Mouse (Mus musculus): ENCODE measurements around the gene R3hdm4. TPM values are rescaled to one million over a fixed set of nuclear protein-coding genes. Genes with fewer than 3 reads are reported as not detected.

The R3hdm4 gene
- polyA plus RNA-seq, 1 experiment: 380 TPM

GRCm38 (mm10) chr10:79877174-79877573, 43.8 kb downstream of the R3hdm4 start:
- no peak for DNase-seq (ENCODE audit: extremely low spot score in 1 of 2, low spot score in 1 of 2)

GRCm38 (mm10) chr10:79874290-79874862, 46.6 kb downstream of the R3hdm4 start, which contains the start of the genes Prtn3 and Plppr3:
Prtn3 (plus strand) TSS chr10:79874476.
Plppr3 (minus strand) TSS chr10:79874634.
- DNase-seq (ENCODE audit: extremely low spot score in 1 of 2, low spot score in 1 of 2): no peak

- DNase-seq (ENCODE audit: extremely low spot score in 1 of 2, low spot score in 1 of 2): no peak
These were observed 47.2 kb downstream of the R3hdm4 start for GRCm38 (mm10) chr10:79873715-79874289.

GRCm38 (mm10) chr10:79873313-79873712, 47.7 kb downstream of the R3hdm4 start:
- DNase-seq (ENCODE audit: extremely low spot score in 1 of 2, low spot score in 1 of 2): no peak

GRCm38 (mm10) chr10:79872862-79873261, 48.1 kb downstream of the R3hdm4 start:
- DNase-seq (ENCODE audit: extremely low spot score in 1 of 2, low spot score in 1 of 2): no peak

- no peak for DNase-seq (ENCODE audit: extremely low spot score in 1 of 2, low spot score in 1 of 2)
These were observed 49.2 kb downstream of the R3hdm4 start for GRCm38 (mm10) chr10:79871845-79872244.

GRCm38 (mm10) chr10:79866601-79867000, 54.4 kb downstream of the R3hdm4 start:
- no peak for DNase-seq (ENCODE audit: extremely low spot score in 1 of 2, low spot score in 1 of 2)

- DNase-seq (ENCODE audit: extremely low spot score in 1 of 2, low spot score in 1 of 2): no peak
These were observed 55.2 kb downstream of the R3hdm4 start for GRCm38 (mm10) chr10:79865801-79866295.

GRCm38 (mm10) chr10:79865189-79865601, 55.8 kb downstream of the R3hdm4 start:
- no peak for DNase-seq (ENCODE audit: extremely low spot score in 1 of 2, low spot score in 1 of 2)

- no peak for DNase-seq (ENCODE audit: extremely low spot score in 1 of 2, low spot score in 1 of 2)
These were observed 56.4 kb downstream of the R3hdm4 start for GRCm38 (mm10) chr10:79864351-79865188.

GRCm38 (mm10) chr10:79862925-79863324, 58.1 kb downstream of the R3hdm4 start:
- no peak for DNase-seq (ENCODE audit: extremely low spot score in 1 of 2, low spot score in 1 of 2)

- DNase-seq (ENCODE audit: extremely low spot score in 1 of 2, low spot score in 1 of 2): no peak
These were observed 58.8 kb downstream of the R3hdm4 start for GRCm38 (mm10) chr10:79862049-79862788.

- no peak for DNase-seq (ENCODE audit: extremely low spot score in 1 of 2, low spot score in 1 of 2)
These were observed 59.6 kb downstream of the R3hdm4 start for GRCm38 (mm10) chr10:79861230-79862048.

- DNase-seq (ENCODE audit: extremely low spot score in 1 of 2, low spot score in 1 of 2): no peak
These were observed 60.7 kb downstream of the R3hdm4 start for GRCm38 (mm10) chr10:79860079-79860911.

Other genes with a start within 250 kb of the R3hdm4 start
- gene Cdc34, start 239.0 kb downstream of the R3hdm4 start, polyA plus RNA-seq (2012; rRNA removed): 96.3 and 111 TPM in 2 replicates
- 1.8 and 2.1 TPM in 2 replicates for gene Gzmm, start 232.2 kb downstream of the R3hdm4 start, polyA plus RNA-seq (2012; rRNA removed)
- 1,126 and 1,227 TPM in 2 replicates for gene Bsg, start 216.7 kb downstream of the R3hdm4 start, polyA plus RNA-seq (2012; rRNA removed)
- 119 and 124 TPM in 2 replicates for gene Hcn2, start 204.6 kb downstream of the R3hdm4 start, polyA plus RNA-seq (2012; rRNA removed)
- 60.7 and 62.2 TPM in 2 replicates for gene Polrmt, start 174.6 kb downstream of the R3hdm4 start, polyA plus RNA-seq (2012; rRNA removed)
- 6.2 and 6.9 TPM in 2 replicates for gene Fgf22, start 166.1 kb downstream of the R3hdm4 start, polyA plus RNA-seq (2012; rRNA removed)
- gene Rnf126, start 154.3 kb downstream of the R3hdm4 start, polyA plus RNA-seq (2012; rRNA removed): 140 and 166 TPM in 2 replicates
- 5.6 and 7.0 TPM in 2 replicates for gene Fstl3, start 143.9 kb downstream of the R3hdm4 start, polyA plus RNA-seq (2012; rRNA removed)
- 1.00 and 1.1 TPM in 2 replicates for gene Prss57, start 130.2 kb downstream of the R3hdm4 start, polyA plus RNA-seq (2012; rRNA removed)
- gene Palm, start 127.6 kb downstream of the R3hdm4 start, polyA plus RNA-seq (2012; rRNA removed): 325 and 370 TPM in 2 replicates
- 0.40 and 0.71 TPM in 2 replicates for gene Misp, start 100.2 kb downstream of the R3hdm4 start, polyA plus RNA-seq (2012; rRNA removed)
- 59.5 and 71.5 TPM in 2 replicates for gene Ptbp1, start 66.8 kb downstream of the R3hdm4 start, polyA plus RNA-seq (2012; rRNA removed)
- 5.8 and 6.7 TPM in 2 replicates for gene Prtn3, start 46.7 kb downstream of the R3hdm4 start, polyA plus RNA-seq (2012; rRNA removed)
- gene Plppr3, start 46.6 kb downstream of the R3hdm4 start, polyA plus RNA-seq (2012; rRNA removed): 124 and 134 TPM in 2 replicates
- 0.27 TPM in 1 of 2 replicates, not detected in the other for gene Elane, start 35.0 kb downstream of the R3hdm4 start, polyA plus RNA-seq (2012; rRNA removed)
- gene Cfd, start 30.4 kb downstream of the R3hdm4 start, polyA plus RNA-seq (2012; rRNA removed): 1.1 and 3.5 TPM in 2 replicates
- gene Med16, start 12.3 kb downstream of the R3hdm4 start, polyA plus RNA-seq (2012; rRNA removed): 75.9 and 80.7 TPM in 2 replicates
- gene Gm26602, start 10.4 kb downstream of the R3hdm4 start, polyA plus RNA-seq (2012; rRNA removed): not detected in 2 replicates
- gene Kiss1r, start 4.2 kb downstream of the R3hdm4 start, polyA plus RNA-seq (2012; rRNA removed): 10.7 and 11.8 TPM in 2 replicates
- gene Arid3a, start 5.8 kb upstream of the R3hdm4 start, polyA plus RNA-seq (2012; rRNA removed): 3.6 and 4.1 TPM in 2 replicates
- gene Wdr18, start 38.9 kb upstream of the R3hdm4 start, polyA plus RNA-seq (2012; rRNA removed): 63.2 and 65.9 TPM in 2 replicates
- 0.17 and 0.38 TPM in 2 replicates for gene Grin3b, start 49.5 kb upstream of the R3hdm4 start, polyA plus RNA-seq (2012; rRNA removed)
- gene Tmem259, start 63.1 kb upstream of the R3hdm4 start, polyA plus RNA-seq (2012; rRNA removed): 181 and 193 TPM in 2 replicates
- gene Cnn2, start 67.4 kb upstream of the R3hdm4 start, polyA plus RNA-seq (2012; rRNA removed): 9.8 and 10.4 TPM in 2 replicates
- 12.4 and 13.0 TPM in 2 replicates for gene Abca7, start 75.3 kb upstream of the R3hdm4 start, polyA plus RNA-seq (2012; rRNA removed)
- gene Arhgap45, start 95.4 kb upstream of the R3hdm4 start, polyA plus RNA-seq (2012; rRNA removed): 5.3 and 7.1 TPM in 2 replicates
- 200 and 205 TPM in 2 replicates for gene Polr2e, start 118.6 kb upstream of the R3hdm4 start, polyA plus RNA-seq (2012; rRNA removed)
- 867 and 914 TPM in 2 replicates for gene Gpx4, start 126.0 kb upstream of the R3hdm4 start, polyA plus RNA-seq (2012; rRNA removed)
- 26.6 TPM in 2 replicates for gene Sbno2, start 184.4 kb upstream of the R3hdm4 start, polyA plus RNA-seq (2012; rRNA removed)
- gene Stk11, start 194.6 kb upstream of the R3hdm4 start, polyA plus RNA-seq (2012; rRNA removed): 93.8 and 96.3 TPM in 2 replicates
- 606 and 673 TPM in 2 replicates for gene Atp5d, start 217.4 kb upstream of the R3hdm4 start, polyA plus RNA-seq (2012; rRNA removed)
- 252 and 288 TPM in 2 replicates for gene Cbarp, start 219.6 kb upstream of the R3hdm4 start, polyA plus RNA-seq (2012; rRNA removed)
- gene Midn, start 227.1 kb upstream of the R3hdm4 start, polyA plus RNA-seq (2012; rRNA removed): 36.5 and 43.7 TPM in 2 replicates
- gene Cirbp, start 244.8 kb upstream of the R3hdm4 start, polyA plus RNA-seq (2012; rRNA removed): 212 and 226 TPM in 2 replicates